Mouse (Mus musculus): ENCODE measurements around the gene Slamf9. TPM values are rescaled to one million over a fixed set of nuclear protein-coding genes. Genes with fewer than 3 reads are reported as not detected.

The Slamf9 gene
- total RNA-seq, 2 experiments from 2014 or later = 1.3 TPM

Other genes starting within 250 kb of the Slamf9 start
- not detected for gene Atp1a4, start 216.9 kb upstream of the Slamf9 start, total RNA-seq (2021)
- 10 to 100 TPM in 1 of 2 experiments, 1 to 10 TPM in 1; 9.3 to 15.2 TPM for gene Igsf8, start 213.7 kb upstream of the Slamf9 start, total RNA-seq (2021)
- 100 to 1,000 TPM; 600 to 610 TPM for gene Atp1a2, start 177.3 kb upstream of the Slamf9 start, total RNA-seq (2021)
- under 1 TPM in 1 of 2 experiments, not detected in 1; 0.06 TPM for gene Kcnj9, start 146.0 kb upstream of the Slamf9 start, total RNA-seq (2021)
- under 1 TPM; 0.10 to 0.14 TPM for gene Kcnj10, start 134.1 kb upstream of the Slamf9 start, total RNA-seq (2021)
- 1 to 10 TPM; 4.4 to 4.5 TPM for gene Pigm, start 98.8 kb upstream of the Slamf9 start, total RNA-seq (2021)
- under 1 TPM; 0.25 to 0.55 TPM for gene Igsf9, start 6.4 kb downstream of the Slamf9 start, total RNA-seq (2021)
- 10 to 100 TPM; 75.4 to 87.9 TPM for gene Tagln2, start 24.7 kb downstream of the Slamf9 start, total RNA-seq (2021)
- under 1 TPM; 0.34 to 0.39 TPM for gene Cfap45, start 45.4 kb downstream of the Slamf9 start, total RNA-seq (2021)
- not detected for gene Vsig8, start 80.6 kb downstream of the Slamf9 start, total RNA-seq (2021)
- under 1 TPM in 1 of 2 experiments, not detected in 1; 0.25 TPM for gene Slamf8, start 115.2 kb downstream of the Slamf9 start, total RNA-seq (2021)
- gene Fcrl6, start 127.2 kb downstream of the Slamf9 start, total RNA-seq (2021) = not detected
- gene Dusp23, start 157.6 kb downstream of the Slamf9 start, total RNA-seq (2021) = 10 to 100 TPM; 10.4 to 11.1 TPM
- not detected for gene Crp, start 222.7 kb downstream of the Slamf9 start, total RNA-seq (2021)

Data from heart, postnatal 25 days (tissue).